Mouse (Mus musculus) bone marrow, adult 2 months (tissue): ENCODE measurements around the gene Riok1.

Source experiments
- CTCF ChIP-seq: fragments of 200-500 bp; IDR thresholded peaks from 2 replicates; pipeline ENCODE4 v1.5.1; 2011; ENCODE audit warnings: low read length, control low read depth; ENCODE audit not compliant: control insufficient read depth, insufficient read depth
- POLR2A ChIP-seq: fragments of 200-500 bp; IDR thresholded peaks from 2 replicates; pipeline ENCODE4 v1.6.1; 2011; ENCODE audit warnings: low read depth, mild to moderate bottlenecking, control low read depth, low read length, borderline replicate concordance; ENCODE audit not compliant: control insufficient read depth

DNA sequence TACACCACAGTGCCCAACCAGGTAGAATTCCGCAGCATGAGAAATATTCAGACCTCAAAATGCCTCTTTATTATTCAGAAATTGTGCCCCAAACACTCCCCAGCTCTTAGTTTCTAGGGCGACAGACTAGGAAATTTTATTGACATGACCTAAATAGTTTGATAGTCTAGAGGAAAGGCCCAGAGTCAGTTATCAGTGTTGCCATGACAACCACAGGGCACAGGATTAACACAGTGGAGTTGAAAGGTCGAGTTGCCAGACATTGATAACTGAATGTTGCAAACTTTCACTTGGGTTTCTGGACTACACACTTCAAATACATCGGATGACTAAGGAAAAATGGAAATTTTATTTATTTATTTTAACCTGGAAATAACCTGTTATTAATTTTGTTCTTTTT lies 53.1 kb downstream of the Riok1 start:
- no peak for TF ChIP-seq CTCF
- TF ChIP-seq POLR2A, result no peak
